Mouse (Mus musculus): ENCODE data around the gene Dab1.

- no peak for TF ChIP-seq CTCF (IDR thresholded peaks at IDR 0.05; ENCODE audit: low read depth)
- no peak for TF ChIP-seq EP300 (IDR thresholded peaks at IDR 0.05; ENCODE audit: low read depth)
Observed at GRCm38 (mm10) chr4:104637016-104637415, 1017.9 kb downstream of the Dab1 start.
